Mouse (Mus musculus): Measurements from ENCODE around the gene Tfeb.

DNA sequence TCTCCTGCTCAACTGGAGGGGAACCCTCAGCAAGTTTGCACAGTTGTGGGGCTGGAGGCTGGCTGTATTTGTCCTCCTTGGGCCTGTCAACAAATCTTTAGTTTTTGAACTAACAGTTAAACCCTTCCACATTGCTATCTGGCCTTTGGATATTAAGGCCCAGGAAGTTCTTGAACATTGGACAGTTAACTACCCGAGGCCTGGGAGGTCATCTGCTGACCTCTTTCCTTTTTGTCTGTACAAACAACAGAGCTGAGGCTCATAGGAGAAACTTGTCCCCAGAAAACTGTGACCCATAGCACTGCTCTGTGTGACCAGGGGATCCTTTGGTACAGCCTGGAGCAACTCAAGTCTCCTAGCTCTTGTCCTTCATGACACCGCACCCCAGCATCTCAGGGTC, 37.8 kb upstream of the Tfeb start:
- TF ChIP-seq CTCF (conservative IDR thresholded peaks at IDR 0.05; ENCODE audit: low read length): no peak
- TF ChIP-seq NANOG (IDR thresholded peaks at IDR 0.05; ENCODE audit: borderline replicate concordance, low read length): no peak
- TF ChIP-seq POU5F1 (IDR thresholded peaks at IDR 0.05; ENCODE audit: borderline replicate concordance, low read length): no peak
